Mouse (Mus musculus) large intestine, adult 2 months (tissue): ENCODE results near the gene Sptlc2. TPM values are rescaled to one million over a fixed set of nuclear protein-coding genes. Genes with fewer than 3 reads are reported as not detected.
A peak's percentile ranks its signal among the peaks of the same experiment; 100 is the strongest.
"Not testable (repeated sequence)": the region's sequence is repeated elsewhere in the genome, so short reads cannot be mapped to it uniquely, and the experiment has no call there.

Experiments used
- DNase-seq: peaks from one replicate; pipeline ENCODE4 v3.0.0-alpha.2; 2012; ENCODE audit warnings: low read depth, low spot score
- WGBS: fragments of 180-500 bp; shearing (Covaris S2); methylation state at CpG from one replicate; pipeline ENCODE4 v1.1.7; 2018; 5-methylcytosine and 5-hydroxymethylcytosine counted together
- polyA plus RNA-seq: library from polyadenylated mRNA; depleted of rRNA; stranded (reverse); fragments of >200 nt; gene quantifications from 2 replicates; pipeline ENCODE4 v1.2.3, GENCODE M21; 2012

Gene Sptlc2
- polyA plus RNA-seq, 1 experiment: 49.1 TPM

DNA sequence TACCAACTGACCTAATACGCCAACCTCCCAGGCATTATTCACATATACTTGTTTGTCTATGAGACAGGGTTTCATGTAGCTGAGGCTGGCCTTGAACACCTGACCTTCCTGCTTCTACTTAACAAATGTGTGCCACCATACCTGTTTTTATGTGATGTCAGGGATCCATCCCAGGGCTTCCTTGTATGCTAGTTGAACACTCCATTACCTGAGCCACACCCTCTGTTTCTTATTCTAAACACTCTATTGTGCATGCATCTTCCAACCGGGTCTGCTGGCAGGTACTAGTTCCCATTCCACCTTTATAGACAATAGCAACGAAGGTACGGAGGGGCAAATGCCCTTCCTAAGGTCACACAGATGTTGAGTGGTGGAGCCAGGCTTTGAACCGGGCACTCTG, 99.1 kb downstream of the Sptlc2 start:
- 89% methylated on average over 5 of the region's 5 CpGs for WGBS
- no peak for DNase-seq

DNA sequence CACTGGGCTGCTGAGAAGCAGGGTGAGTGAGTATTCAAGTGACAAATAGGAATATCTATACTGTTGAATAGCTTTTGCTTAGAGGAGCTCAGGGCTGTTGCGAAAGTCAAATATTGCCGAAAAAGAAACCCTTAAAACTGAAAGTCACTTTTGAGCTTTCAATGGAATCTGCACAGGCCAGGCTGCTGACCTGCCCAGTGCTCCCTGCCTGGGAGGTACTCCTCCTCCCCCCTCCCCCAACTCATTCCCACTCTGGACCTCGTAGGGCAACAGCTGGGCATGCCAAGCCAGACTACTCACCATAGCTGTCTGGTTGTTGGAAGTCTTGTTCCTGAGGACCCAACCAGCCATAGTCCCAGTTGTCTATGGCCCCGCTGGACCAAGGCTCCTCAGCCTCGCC, 103.4 kb downstream of the Sptlc2 start:
- no peak for DNase-seq
- WGBS: 68% methylated on average over 5 of the region's 5 CpGs

DNA sequence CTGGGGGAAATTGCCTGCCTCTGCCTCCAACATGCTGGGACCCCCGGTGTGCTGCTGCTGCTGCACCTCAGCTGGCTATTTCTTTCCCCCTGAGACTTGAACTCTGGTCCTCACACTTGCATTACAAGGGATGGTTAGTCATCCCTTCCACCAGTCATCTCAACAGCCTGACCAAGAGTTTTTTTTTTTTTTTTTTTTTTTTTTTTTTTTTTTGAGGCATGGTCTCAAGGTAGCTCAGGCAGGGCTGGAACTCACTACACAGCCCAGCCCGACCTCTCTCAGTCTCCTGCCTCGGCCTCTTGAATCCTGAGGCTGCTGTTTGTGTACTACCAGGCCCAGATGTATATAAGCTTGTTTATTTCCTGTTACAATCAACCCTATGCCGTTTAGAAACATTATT, 103.9 kb downstream of the Sptlc2 start:
- DNase-seq: no peak
- WGBS: 61% methylated on average over 4 of the region's 4 CpGs

DNA sequence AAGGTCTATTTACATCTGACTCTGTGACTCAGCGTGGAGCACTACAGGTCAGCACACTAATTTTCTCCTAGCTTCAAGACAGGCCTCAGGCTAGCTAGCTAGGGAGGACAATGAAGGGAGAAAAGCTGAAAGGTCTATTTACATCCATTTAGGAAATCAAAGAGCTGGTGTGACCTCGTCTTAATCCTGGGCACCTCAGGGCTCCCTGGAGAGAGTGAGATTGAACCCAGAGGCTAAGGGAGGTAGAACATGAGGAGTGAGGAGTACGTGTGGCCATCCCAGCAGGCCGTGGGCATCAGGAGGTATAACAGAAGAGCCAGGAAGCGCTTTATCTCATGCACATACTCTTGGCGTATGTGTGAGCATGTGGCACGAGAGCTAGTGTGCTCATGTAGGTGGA, 104.4 kb downstream of the Sptlc2 start:
- 88% methylated on average over 7 of the region's 7 CpGs for WGBS
- no peak for DNase-seq

DNA sequence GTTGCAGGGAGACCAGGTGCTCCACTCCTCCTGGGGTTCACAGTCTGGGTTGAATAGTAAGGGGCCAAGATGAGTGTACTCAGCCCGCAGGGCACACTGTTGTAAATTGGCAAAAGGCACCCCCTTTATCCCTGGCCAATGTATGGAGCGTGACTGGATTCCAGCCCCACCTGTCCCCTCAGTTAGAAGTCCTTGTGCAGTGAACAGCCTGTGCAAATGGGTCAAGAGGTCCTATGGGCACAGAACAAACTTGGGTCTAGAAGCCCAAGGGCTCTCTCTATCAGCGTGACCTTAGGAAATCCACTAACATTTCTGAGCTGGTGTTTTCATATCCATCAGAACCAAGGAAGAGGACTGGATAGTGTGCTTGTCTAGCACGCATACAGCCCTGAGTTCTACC, 105.4 kb downstream of the Sptlc2 start:
- 92% methylated on average over 4 of the region's 4 CpGs for WGBS

DNA sequence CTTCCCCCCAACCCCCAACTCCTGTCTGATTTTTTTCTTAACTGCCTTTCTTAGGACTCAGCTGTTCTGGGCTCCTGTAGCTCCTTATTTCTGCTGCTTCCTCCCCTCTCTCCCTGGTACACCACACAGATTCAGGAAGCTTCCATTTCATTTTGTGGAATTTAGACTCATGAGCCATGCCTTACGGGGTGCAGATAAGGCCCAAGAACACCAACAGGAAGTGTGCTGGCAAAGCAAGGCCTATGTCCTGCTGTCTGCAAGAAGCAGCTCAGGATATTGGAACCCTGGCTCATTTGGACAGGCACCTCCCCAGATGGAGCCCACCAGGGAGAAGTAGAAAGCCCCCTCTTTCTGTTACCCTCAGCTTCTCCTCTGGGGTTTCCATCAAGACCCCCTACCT, 106.4 kb downstream of the Sptlc2 start:
- 54% methylated on average over 1 of the region's 1 CpGs for WGBS
- no peak for DNase-seq

More for the DNA sequence above, 105.4 kb downstream of the Sptlc2 start:
- no peak for DNase-seq

DNA sequence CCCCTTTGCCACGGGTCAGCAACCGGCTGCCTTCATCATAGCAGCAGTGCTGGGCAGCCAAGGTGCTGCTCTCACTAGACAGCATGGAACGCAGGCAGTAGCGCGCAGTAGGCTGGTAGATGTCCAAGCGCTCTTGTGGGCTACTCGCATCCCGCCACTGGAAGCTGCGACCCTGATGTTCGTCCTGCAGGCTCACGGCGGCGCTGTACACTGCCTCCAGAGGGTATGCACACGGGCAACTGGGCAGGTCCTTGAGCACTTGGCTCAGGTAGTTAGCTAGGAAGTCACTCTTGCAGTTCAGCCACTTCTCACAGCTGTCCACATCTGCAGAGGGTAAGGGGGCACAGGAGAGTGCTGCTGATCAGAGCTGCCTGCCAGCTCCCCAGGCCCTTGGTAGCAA, 108.3 kb downstream of the Sptlc2 start:
- DNase-seq: no peak
- WGBS: 63% methylated on average over 14 of the region's 14 CpGs

DNA sequence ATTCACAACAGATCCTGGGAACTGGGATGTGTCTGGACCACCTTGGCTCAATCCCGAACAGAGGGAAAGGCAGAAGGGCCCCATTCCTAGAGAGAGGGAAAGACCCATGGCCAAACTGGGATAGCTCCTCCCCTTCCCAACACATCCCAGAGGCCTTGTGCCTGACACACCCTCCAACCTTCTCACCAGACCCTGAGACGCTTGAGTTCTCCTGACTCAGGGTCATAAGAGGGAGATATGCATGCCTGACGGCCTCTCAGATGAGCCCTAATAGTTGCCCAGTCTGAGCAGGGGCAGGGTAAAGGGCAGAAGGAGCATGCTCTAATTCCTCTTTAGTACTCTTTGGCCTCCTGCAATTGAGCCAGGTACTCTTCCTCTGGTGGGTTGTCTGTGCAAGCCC, 108.8 kb downstream of the Sptlc2 start:
- 61% methylated on average over 3 of the region's 3 CpGs for WGBS
- no peak for DNase-seq

DNA sequence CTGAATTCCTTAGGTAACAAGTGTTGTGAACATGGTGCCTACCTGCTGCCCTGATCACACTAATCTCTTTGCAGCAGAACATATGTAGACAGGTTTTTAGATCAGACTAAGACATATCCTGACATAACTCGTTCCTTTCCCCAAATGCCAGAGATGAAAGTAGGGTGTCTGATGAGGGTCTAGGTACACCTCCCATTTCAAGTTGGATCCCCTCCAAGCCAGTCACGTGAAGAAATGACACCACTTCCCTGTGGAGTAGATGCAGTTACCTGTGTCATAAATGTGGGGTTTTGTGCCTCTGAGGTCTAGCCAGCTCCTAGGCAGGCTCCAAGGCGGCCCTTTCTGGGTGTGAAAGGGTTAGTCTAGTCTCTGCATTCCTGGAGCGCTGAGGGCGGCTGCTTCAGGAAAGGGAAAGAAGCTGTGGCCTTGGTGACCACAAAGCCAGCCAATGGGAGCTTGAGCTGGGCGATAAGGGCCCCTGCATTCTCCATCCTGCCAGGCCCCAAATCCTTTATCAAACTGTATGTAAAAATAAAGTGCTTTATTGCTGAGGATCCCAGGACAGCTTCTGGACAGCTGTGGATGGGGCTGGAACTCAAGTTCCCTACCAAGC, 109.9 kb downstream of the Sptlc2 start:
- WGBS: 11% methylated on average over 6 of the region's 6 CpGs
- no peak for DNase-seq

DNA sequence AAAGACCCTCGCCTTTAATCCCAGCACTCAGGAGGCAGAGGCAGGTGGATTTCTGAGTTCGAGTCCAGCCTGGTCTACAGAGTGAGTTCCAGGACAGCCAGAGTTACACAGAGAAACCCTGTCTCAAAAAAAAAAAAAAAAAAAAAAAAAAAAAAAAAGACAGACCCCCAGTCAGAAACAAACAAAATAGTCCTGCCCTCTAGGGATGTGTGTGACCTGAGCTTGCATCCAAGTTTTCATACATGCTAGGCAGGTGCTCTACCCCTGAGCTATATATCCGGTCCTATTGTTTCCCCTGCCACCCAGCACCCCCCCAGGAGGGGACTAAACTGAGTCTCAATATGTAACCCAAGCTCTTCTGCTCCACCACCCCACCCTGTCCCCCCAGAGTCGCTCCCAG, 110.9 kb downstream of the Sptlc2 start:
- WGBS: 93% methylated on average over 4 of the region's 4 CpGs
- not testable (repeated sequence) for DNase-seq

DNA sequence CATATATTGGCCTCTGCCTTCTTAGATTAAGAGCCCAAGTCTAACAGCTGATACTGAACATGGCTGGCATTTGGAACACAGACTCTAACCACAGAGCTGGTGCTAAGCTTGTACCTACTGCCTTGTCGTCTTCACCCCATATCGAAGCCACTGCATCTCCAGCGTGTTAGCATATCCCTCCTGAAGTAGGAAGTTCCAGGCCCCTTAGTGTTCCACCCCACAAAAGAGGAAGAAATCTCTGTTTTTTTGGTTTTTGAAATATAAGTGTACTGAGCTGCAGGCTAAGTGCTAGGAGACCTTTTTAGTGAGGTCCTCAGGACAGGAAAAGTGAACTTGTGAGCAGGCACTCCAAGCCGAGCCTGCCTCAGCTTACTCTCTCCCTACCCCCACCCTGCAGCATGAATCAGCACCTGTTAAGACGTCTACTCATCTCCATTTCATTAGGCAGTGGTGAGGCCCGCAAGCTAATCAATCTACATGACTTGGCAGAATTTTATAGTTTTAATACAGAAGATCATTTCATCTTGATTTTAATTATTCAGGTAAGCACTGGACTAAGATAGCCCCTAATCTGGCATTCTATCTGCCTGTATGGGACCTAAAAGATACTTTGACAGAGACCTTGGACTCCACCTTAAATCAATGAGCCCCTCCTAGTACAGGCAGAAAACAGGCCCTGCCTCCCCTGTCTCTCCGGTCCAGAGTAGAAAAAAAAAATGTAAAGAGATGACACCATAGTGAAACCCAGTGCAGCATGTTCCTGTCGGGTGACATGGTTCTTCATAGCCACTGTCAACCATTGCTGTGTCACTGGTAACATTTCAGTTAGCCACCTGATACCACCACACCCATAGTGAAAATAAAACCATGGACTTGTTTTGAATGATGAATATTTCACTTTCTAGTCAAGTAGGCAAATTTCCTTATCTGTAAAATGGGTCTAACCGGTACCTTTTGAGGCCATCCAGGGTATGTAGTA, 113.0 kb downstream of the Sptlc2 start:
- DNase-seq: no peak
- WGBS: 80% methylated on average over 9 of the region's 9 CpGs

DNA sequence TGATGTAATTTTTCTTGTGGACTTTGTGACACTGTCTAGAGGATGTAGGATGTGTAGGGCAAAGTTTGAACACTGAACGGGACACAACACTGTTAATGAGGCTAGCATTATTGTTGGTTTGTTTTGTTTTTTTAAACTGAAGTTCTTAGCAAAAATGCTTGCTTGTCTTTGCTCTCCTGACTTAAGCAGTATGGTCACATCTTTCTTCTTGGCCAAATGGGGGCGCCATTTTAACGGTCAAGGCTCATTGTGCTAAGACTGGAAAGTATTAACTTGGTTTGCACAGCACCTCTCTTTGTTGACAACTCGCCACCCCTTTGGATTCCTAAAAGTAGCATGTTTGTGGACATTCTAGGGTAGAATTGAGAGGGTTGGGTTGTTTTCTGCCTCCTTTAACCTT, 120.5 kb downstream of the Sptlc2 start:
- 16% methylated on average over 4 of the region's 4 CpGs for WGBS
- no peak for DNase-seq

DNA sequence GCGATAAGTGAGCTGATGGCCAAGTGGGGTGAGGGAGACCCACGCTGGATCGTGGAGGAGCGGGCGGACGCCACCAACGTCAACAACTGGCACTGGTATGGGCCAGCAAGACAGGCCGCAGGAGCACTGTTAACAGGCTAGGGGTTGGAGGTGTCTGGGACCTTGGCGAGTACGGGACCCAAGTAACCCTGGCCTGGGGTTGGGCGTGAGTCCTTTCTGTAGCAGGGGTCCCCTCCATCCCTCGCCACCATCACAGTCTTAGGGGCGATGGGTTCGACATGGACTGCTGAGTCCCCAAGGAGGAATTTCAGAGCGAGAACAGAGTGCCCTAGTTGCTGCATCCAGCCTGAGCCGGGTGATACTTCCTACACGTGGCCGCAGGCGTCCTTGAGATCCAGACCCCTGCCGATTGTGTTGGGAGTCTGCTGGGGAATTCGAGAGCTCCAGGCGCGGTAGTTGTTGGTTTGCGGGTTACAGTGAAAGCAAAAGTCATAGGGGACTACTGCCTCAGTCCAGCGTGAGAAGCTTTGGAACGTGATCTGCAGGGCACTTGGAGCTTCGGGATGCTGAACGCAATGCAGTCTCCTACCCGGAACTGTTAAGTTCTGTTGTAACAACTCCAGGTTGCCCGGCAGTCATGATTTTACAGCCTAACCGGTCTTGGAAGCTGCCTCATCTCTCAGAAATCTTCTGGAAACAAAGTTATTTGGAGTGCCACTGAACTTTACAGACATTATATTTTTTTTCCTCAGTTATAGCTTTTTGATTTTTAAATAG, 121.1 kb downstream of the Sptlc2 start:
- WGBS: under 1% methylated on average over 31 of the region's 31 CpGs
- peak; percentile 28 for DNase-seq

DNA sequence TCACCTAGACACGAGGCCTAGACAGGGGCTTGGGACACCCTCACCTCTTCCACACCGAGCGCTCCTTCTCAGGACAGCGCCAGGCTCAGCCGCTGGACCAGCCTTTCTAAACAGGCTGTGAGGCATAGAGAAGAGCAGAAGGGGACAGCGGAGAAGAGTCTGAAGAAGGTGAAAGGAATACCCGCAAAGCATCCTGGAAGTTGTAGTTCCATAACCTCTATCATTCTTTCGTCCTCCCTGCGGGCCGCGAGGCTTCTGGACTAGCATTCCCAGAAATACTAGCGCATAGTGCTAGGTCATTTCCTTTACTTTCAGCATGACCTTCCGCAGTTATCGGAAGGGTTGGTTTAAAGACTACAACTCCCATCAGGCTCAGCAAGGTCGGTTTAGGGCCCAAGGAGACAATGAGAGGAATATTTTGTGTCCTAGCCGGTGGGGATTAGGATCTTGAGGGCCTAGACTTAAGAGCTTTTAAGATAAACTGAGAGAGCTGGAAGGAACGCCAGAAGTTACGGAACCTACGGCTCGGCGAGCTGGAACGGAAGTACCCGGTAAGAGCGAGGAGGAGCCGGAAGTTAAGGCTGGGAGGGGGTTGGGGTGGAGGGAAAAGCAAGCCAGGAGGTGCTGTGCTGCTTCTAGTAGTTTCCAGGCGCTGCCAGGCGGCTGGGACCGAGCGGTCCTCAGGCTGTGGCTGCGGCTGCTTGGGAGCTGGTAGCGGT, 121.9 kb downstream of the Sptlc2 start, which contains the start of the genes Vipas39 and Ahsa1:
Vipas39 (minus strand) TSS at position 149 of the 719 bp plus-strand sequence.
Ahsa1 (plus strand) TSS at position 372 of the 719 bp plus-strand sequence.
- DNase-seq: peak; percentile 95
- WGBS: under 1% methylated on average over 31 of the region's 31 CpGs

DNA sequence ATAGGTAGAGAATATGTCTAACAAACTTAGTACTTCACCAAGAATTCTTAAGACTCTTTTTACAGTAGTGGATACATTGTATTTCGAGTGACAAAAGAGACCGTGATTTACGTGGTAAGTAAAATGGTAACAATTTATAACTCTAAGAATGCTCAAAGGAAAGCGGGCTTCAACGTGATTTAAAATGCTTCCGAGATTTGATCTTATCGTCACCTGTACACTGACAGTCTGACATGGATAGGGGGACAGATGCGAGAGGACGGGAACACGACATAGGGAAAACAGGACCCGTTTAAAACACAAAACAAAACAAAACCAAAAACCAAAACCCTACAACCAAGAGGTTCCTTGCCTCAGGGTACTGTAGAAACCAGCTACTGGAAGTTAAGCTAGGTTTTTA, 122.7 kb downstream of the Sptlc2 start:
- WGBS: 9% methylated on average over 11 of the region's 11 CpGs
- no peak for DNase-seq

DNA sequence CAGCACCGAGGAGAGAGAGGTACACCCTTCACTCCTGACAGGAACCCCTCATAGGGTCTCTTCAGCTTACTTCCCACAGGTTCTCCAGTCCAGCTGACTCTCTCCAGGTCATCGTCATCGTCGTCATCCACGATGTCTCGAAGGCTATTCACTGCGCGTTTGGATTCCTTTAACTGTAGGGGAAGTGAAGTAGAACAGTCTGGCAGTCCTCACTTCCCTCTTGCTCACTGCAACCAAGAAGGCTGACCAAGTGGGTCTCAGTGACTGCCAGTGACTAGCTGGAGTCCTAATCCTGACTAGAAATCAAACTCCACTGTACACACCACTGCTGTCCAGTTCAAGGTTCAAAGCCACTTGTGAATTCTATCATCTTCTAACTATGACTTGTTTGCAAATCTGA, 127.6 kb downstream of the Sptlc2 start:
- 97% methylated on average over 8 of the region's 8 CpGs for WGBS
- no peak for DNase-seq

DNA sequence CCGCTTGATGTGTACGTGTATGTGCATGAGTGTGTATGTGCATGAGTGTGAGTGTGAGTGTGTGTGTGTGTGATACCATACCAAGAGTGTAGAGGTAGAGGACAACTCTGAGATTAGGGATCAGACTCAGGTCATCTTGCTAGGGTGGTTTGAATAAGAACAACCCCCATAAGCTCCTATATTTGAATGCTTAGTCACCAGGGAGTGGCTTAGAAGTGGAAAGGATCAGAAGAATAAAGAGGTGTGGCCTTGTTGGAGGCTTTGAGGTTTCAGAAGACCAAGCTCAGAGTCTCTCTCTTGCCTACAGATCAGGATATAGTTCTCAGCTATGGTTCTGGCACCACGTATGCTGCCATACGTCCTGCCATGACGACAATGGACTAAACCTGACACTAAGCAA, 131.5 kb downstream of the Sptlc2 start:
- no peak for DNase-seq
- 92% methylated on average over 5 of the region's 5 CpGs for WGBS
